Mouse (Mus musculus): ENCODE data around the gene Gja1. TPM values are rescaled to one million over a fixed set of nuclear protein-coding genes. Genes with fewer than 3 reads are reported as not detected.
"Not testable (repeated sequence)": the region's sequence is repeated elsewhere in the genome, so short reads cannot be mapped to it uniquely, and the experiment has no call there.

Gene Gja1
- polyA plus RNA-seq, 1 experiment: 13.6 TPM

GRCm38 (mm10) chr10:56375906-56376468 lies 1.1 kb upstream of the Gja1 start:
- Histone ChIP-seq H3K4me1 (ENCODE audit: control insufficient read depth, insufficient read depth, low read length) (peaks cover 13% of the 10 kb centered on the region), H3K36me3 (ENCODE audit: control insufficient read depth, insufficient read depth, low read length) (no peaks in the 10 kb centered on the region), H3K27ac (ENCODE audit: control insufficient read depth, insufficient read depth, low read depth, low read length) (no peak overlapping the region), H3K27me3 (ENCODE audit: control insufficient read depth, insufficient read depth, low read length) (peaks cover 10% of the 10 kb centered on the region), H3K4me3 (ENCODE audit: control insufficient read depth, low read depth, low read length) (no peak overlapping the region)
- no peak for TF ChIP-seq POLR2A (IDR thresholded peaks at IDR 0.05; ENCODE audit: control insufficient read depth, low read depth, low read length)
- no peak for TF ChIP-seq CTCF (IDR thresholded peaks at IDR 0.05; ENCODE audit: control insufficient read depth, insufficient read depth, insufficient replicate concordance, low read depth, low read length)

- H3K36me3 ChIP-seq (ENCODE audit: control insufficient read depth, insufficient read depth, low read length): no peaks in the 10 kb centered on the region
- TF ChIP-seq POLR2A (IDR thresholded peaks at IDR 0.05; ENCODE audit: control insufficient read depth, low read depth, low read length): no peak
- TF ChIP-seq CTCF (IDR thresholded peaks at IDR 0.05; ENCODE audit: control insufficient read depth, insufficient read depth, insufficient replicate concordance, low read depth, low read length): no peak
- H3K27me3 ChIP-seq (ENCODE audit: control insufficient read depth, insufficient read depth, low read length): peaks cover 10% of the 10 kb centered on the region
- H3K27ac ChIP-seq (ENCODE audit: control insufficient read depth, insufficient read depth, low read depth, low read length): peak overlapping the region; percentile 81
- peaks cover 13% of the 10 kb centered on the region for H3K4me1 ChIP-seq (ENCODE audit: control insufficient read depth, insufficient read depth, low read length)
- peak overlapping the region; percentile 56 for H3K4me3 ChIP-seq (ENCODE audit: control insufficient read depth, low read depth, low read length)
Observed at GRCm38 (mm10) chr10:56377966-56378647, 977 bp downstream of the Gja1 start.

GRCm38 (mm10) chr10:56378648-56379254 lies 1.6 kb downstream of the Gja1 start:
- no peak for TF ChIP-seq CTCF (IDR thresholded peaks at IDR 0.05; ENCODE audit: control insufficient read depth, insufficient read depth, insufficient replicate concordance, low read depth, low read length)
- TF ChIP-seq POLR2A (IDR thresholded peaks at IDR 0.05; ENCODE audit: control insufficient read depth, low read depth, low read length): no peak
- Histone ChIP-seq H3K27me3 (ENCODE audit: control insufficient read depth, insufficient read depth, low read length) (peaks cover 10% of the 10 kb centered on the region), H3K27ac (ENCODE audit: control insufficient read depth, insufficient read depth, low read depth, low read length) (peak overlapping the region; percentile 81), H3K36me3 (ENCODE audit: control insufficient read depth, insufficient read depth, low read length) (no peaks in the 10 kb centered on the region), H3K4me3 (ENCODE audit: control insufficient read depth, low read depth, low read length) (peak overlapping the region; percentile 56), H3K4me1 (ENCODE audit: control insufficient read depth, insufficient read depth, low read length) (peaks cover 13% of the 10 kb centered on the region)

GRCm38 (mm10) chr10:56379720-56380119 lies 2.6 kb downstream of the Gja1 start:
- peaks cover 13% of the 10 kb centered on the region for H3K4me1 ChIP-seq (ENCODE audit: control insufficient read depth, insufficient read depth, low read length)
- TF ChIP-seq POLR2A (IDR thresholded peaks at IDR 0.05; ENCODE audit: control insufficient read depth, low read depth, low read length) (no peak), CTCF (IDR thresholded peaks at IDR 0.05; ENCODE audit: control insufficient read depth, insufficient read depth, insufficient replicate concordance, low read depth, low read length) (no peak)
- peaks cover 10% of the 10 kb centered on the region for H3K27me3 ChIP-seq (ENCODE audit: control insufficient read depth, insufficient read depth, low read length)
- H3K27ac ChIP-seq (ENCODE audit: control insufficient read depth, insufficient read depth, low read depth, low read length): no peak overlapping the region
- no peaks in the 10 kb centered on the region for H3K36me3 ChIP-seq (ENCODE audit: control insufficient read depth, insufficient read depth, low read length)
- H3K4me3 ChIP-seq (ENCODE audit: control insufficient read depth, low read depth, low read length): peak overlapping the region; percentile 29; the same call in 1 of the 2 replicates

- TF ChIP-seq POLR2A (IDR thresholded peaks at IDR 0.05; ENCODE audit: control insufficient read depth, low read depth, low read length) (no peak), CTCF (IDR thresholded peaks at IDR 0.05; ENCODE audit: control insufficient read depth, insufficient read depth, insufficient replicate concordance, low read depth, low read length) (no peak)
Observed at GRCm38 (mm10) chr10:56385195-56386109, 8.3 kb downstream of the Gja1 start.

GRCm38 (mm10) chr10:56393095-56393784 lies 16.1 kb downstream of the Gja1 start:
- H3K36me3 ChIP-seq (ENCODE audit: control insufficient read depth, insufficient read depth, low read length): no peaks in the 10 kb centered on the region
- no peak overlapping the region for H3K4me3 ChIP-seq (ENCODE audit: control insufficient read depth, low read depth, low read length)
- TF ChIP-seq POLR2A (IDR thresholded peaks at IDR 0.05; ENCODE audit: control insufficient read depth, low read depth, low read length): no peak
- H3K27ac ChIP-seq (ENCODE audit: control insufficient read depth, insufficient read depth, low read depth, low read length): no peak overlapping the region
- H3K4me1 ChIP-seq (ENCODE audit: control insufficient read depth, insufficient read depth, low read length): peaks cover 4% of the 10 kb centered on the region; the same call in 1 of the 2 replicates
- no peaks in the 10 kb centered on the region for H3K27me3 ChIP-seq (ENCODE audit: control insufficient read depth, insufficient read depth, low read length)

More at GRCm38 (mm10) chr10:56385195-56386109, 8.3 kb downstream of the Gja1 start:
- Histone ChIP-seq H3K36me3 (ENCODE audit: control insufficient read depth, insufficient read depth, low read length) (no peaks in the 10 kb centered on the region), H3K4me3 (ENCODE audit: control insufficient read depth, low read depth, low read length) (no peak overlapping the region), H3K27me3 (ENCODE audit: control insufficient read depth, insufficient read depth, low read length) (no peaks in the 10 kb centered on the region), H3K27ac (ENCODE audit: control insufficient read depth, insufficient read depth, low read depth, low read length) (peak overlapping the region; percentile 42; the same call in 1 of the 2 replicates), H3K4me1 (ENCODE audit: control insufficient read depth, insufficient read depth, low read length) (peaks cover 12% of the 10 kb centered on the region)

- H3K27ac ChIP-seq (ENCODE audit: control insufficient read depth, insufficient read depth, low read depth, low read length); H3K36me3 ChIP-seq (ENCODE audit: control insufficient read depth, insufficient read depth, low read length); H3K4me1 ChIP-seq (ENCODE audit: control insufficient read depth, insufficient read depth, low read length); H3K27me3 ChIP-seq (ENCODE audit: control insufficient read depth, insufficient read depth, low read length); H3K4me3 ChIP-seq (ENCODE audit: control insufficient read depth, low read depth, low read length): not testable (repeated sequence)
Observed at GRCm38 (mm10) chr10:56393815-56394417, 16.8 kb downstream of the Gja1 start.

Measured in testis, adult 2 months (tissue).